Mouse (Mus musculus): ENCODE data around the gene Kpna1.

Kpna1 gene

GRCm38 (mm10) chr16:36069819-36070575 lies 91.4 kb downstream of the Kpna1 start:
- DNase-seq (ENCODE audit: low read depth, low spot score) = no peak

- DNase-seq (ENCODE audit: low read depth, low spot score) = no peak
These were observed 92.5 kb downstream of the Kpna1 start for GRCm38 (mm10) chr16:36071071-36071449.

GRCm38 (mm10) chr16:36071450-36072379 lies 93.2 kb downstream of the Kpna1 start, which contains the start of the genes Fam162a and Ccdc58:
Gene Fam162a, minus strand, starts transcription at chr16:36071594.
Gene Ccdc58, plus strand, starts transcription at chr16:36071685.
- peak; percentile 82 for DNase-seq (ENCODE audit: low read depth, low spot score)

- no peak for DNase-seq (ENCODE audit: low read depth, low spot score)
These were observed 94.0 kb downstream of the Kpna1 start for GRCm38 (mm10) chr16:36072410-36073011.

- DNase-seq (ENCODE audit: low read depth, low spot score) = no peak
These were observed 96.2 kb downstream of the Kpna1 start for GRCm38 (mm10) chr16:36074772-36075171.

GRCm38 (mm10) chr16:36079916-36080315 lies 101.4 kb downstream of the Kpna1 start:
- no peak for DNase-seq (ENCODE audit: low read depth, low spot score)

Measured in brain, embryonic 18.5 days (tissue).